Comparison of ENCODE assay signal across 20 mouse cellular contexts in genomic region chr9:61348616-61349015, GRCm38 (mm10). TPM values are rescaled to one million over a fixed set of nuclear protein-coding genes. Genes with fewer than 3 reads are reported as not detected.
A peak's percentile ranks its signal among the peaks of the same experiment; 100 is the strongest.
DNase-seq lines count a peak whose midpoint lies in the region; ATAC-seq and TF ChIP-seq lines count a peak whose summit lies in the region.
"Had no signal": no experiment of that assay in that cellular context is flagged by ENCODE, and none has a peak within 500 bp of the region (broad histone marks: within the 10 kb centered on the region; RNA-seq: fewer than 3 reads in every experiment).

No protein-coding gene starts in this region.

- no peak overlapping the region for H3K4me3 ChIP-seq in forebrain, embryonic 13.5 days
- no peak overlapping the region for H3K4me3 ChIP-seq in forebrain, embryonic 16.5 days (replicated peaks; ENCODE audit: low read length)
- no peak overlapping the region for H3K4me3 ChIP-seq in midbrain, postnatal 0 days (ENCODE audit: low read depth, low read length)
- no peak overlapping the region for H3K4me3 ChIP-seq in midbrain, embryonic 15.5 days
- no peak overlapping the region for H3K4me3 ChIP-seq in embryonic facial prominence, embryonic 10.5 days
- H3K4me3 ChIP-seq: embryonic facial prominence, embryonic 13.5 days; erythroblast, embryonic 14.5 days; heart, embryonic 12.5 days; heart, embryonic 15.5 days; hindbrain, embryonic 10.5 days had no signal

- no peak overlapping the region for H3K9ac ChIP-seq in forebrain, embryonic 13.5 days
- no peak overlapping the region for H3K9ac ChIP-seq in forebrain, embryonic 16.5 days (replicated peaks; ENCODE audit: low read depth, low read length)
- no peak overlapping the region for H3K9ac ChIP-seq in midbrain, postnatal 0 days (replicated peaks; ENCODE audit: low read length, poor library complexity, severe bottlenecking)
- H3K9ac ChIP-seq in midbrain, embryonic 15.5 days: no peak overlapping the region
- H3K9ac ChIP-seq: embryonic facial prominence, embryonic 13.5 days; heart, embryonic 12.5 days; heart, embryonic 15.5 days; hindbrain, embryonic 14.5 days had no signal

- 29% methylated on average over 6 of the region's 6 CpGs for WGBS in forebrain, embryonic 13.5 days
- WGBS in forebrain, embryonic 16.5 days: 17% methylated on average over 6 of the region's 6 CpGs
- WGBS in midbrain, postnatal 0 days: 56% methylated on average over 6 of the region's 6 CpGs
- WGBS in midbrain, embryonic 15.5 days: 62% methylated on average over 6 of the region's 6 CpGs
- WGBS in embryonic facial prominence, embryonic 10.5 days: 67% methylated on average over 6 of the region's 6 CpGs

- H3K36me3 ChIP-seq in forebrain, embryonic 13.5 days (ENCODE audit: poor library complexity, severe bottlenecking): no peaks in the 10 kb centered on the region
- H3K36me3 ChIP-seq in forebrain, embryonic 16.5 days (ENCODE audit: control insufficient read depth, insufficient read depth): no peaks in the 10 kb centered on the region
- H3K36me3 ChIP-seq in midbrain, postnatal 0 days (ENCODE audit: insufficient read depth, low read length): no peaks in the 10 kb centered on the region
- H3K36me3 ChIP-seq in midbrain, embryonic 15.5 days (replicated peaks): no peaks in the 10 kb centered on the region
- H3K36me3 ChIP-seq in embryonic facial prominence, embryonic 10.5 days (replicated peaks): no peaks in the 10 kb centered on the region
- H3K36me3 ChIP-seq: embryonic facial prominence, embryonic 13.5 days; G1E; heart, embryonic 12.5 days; heart, embryonic 15.5 days; hindbrain, embryonic 10.5 days had no signal

- ATAC-seq in forebrain, embryonic 13.5 days: no peak
- ATAC-seq in forebrain, embryonic 16.5 days: no peak
- no peak for ATAC-seq in midbrain, postnatal 0 days (ENCODE audit: low FRiP score)
- no peak for ATAC-seq in midbrain, embryonic 15.5 days (replicated peaks)
- ATAC-seq: intestine, postnatal 0 days; Patski had no signal

- H3K27me3 ChIP-seq in forebrain, embryonic 13.5 days: peaks cover 24% of the 10 kb centered on the region
- H3K27me3 ChIP-seq in forebrain, embryonic 16.5 days (replicated peaks; ENCODE audit: control insufficient read depth, insufficient read depth, low read length): no peaks in the 10 kb centered on the region
- 0 out of 2 replicates have a peak, but pooled peaks cover 3% of the 10 kb centered on the region for H3K27me3 ChIP-seq in midbrain, postnatal 0 days (ENCODE audit: insufficient read depth, low read length)
- H3K27me3 ChIP-seq in midbrain, embryonic 15.5 days (replicated peaks): peaks cover 4% of the 10 kb centered on the region; the same call in 1 of the 2 replicates
- H3K27me3 ChIP-seq in embryonic facial prominence, embryonic 10.5 days (replicated peaks; ENCODE audit: low read depth, poor library complexity, severe bottlenecking): peaks cover 75% of the 10 kb centered on the region
- H3K27me3 ChIP-seq: Patski had no signal

- H3K27ac ChIP-seq in forebrain, embryonic 13.5 days: peak overlapping the region; percentile 26; the same call in 1 of the 2 replicates
- H3K27ac ChIP-seq in forebrain, embryonic 16.5 days (ENCODE audit: low read length): no peak overlapping the region
- no peak overlapping the region for H3K27ac ChIP-seq in midbrain, postnatal 0 days (ENCODE audit: low read depth, low read length)
- H3K27ac ChIP-seq in midbrain, embryonic 15.5 days: no peak overlapping the region
- 0 out of 2 replicates have a peak overlapping the region, but pooled peaks have one; percentile 24 for H3K27ac ChIP-seq in embryonic facial prominence, embryonic 10.5 days (replicated peaks)
- H3K27ac ChIP-seq: embryonic facial prominence, embryonic 13.5 days; heart, embryonic 15.5 days; hindbrain, embryonic 10.5 days; hindbrain, embryonic 14.5 days had no signal

- H3K4me1 ChIP-seq in forebrain, embryonic 13.5 days: peaks cover 40% of the 10 kb centered on the region
- H3K4me1 ChIP-seq in forebrain, embryonic 16.5 days (replicated peaks; ENCODE audit: control insufficient read depth, insufficient read depth, low read length): peaks cover 15% of the 10 kb centered on the region
- H3K4me1 ChIP-seq in midbrain, postnatal 0 days (ENCODE audit: insufficient read depth, low read length): no peaks in the 10 kb centered on the region
- peaks cover 15% of the 10 kb centered on the region for H3K4me1 ChIP-seq in midbrain, embryonic 15.5 days
- H3K4me1 ChIP-seq in embryonic facial prominence, embryonic 10.5 days: peaks cover 67% of the 10 kb centered on the region

- no peak overlapping the region for H3K4me2 ChIP-seq in forebrain, embryonic 13.5 days
- no peak overlapping the region for H3K4me2 ChIP-seq in forebrain, embryonic 16.5 days (ENCODE audit: low read length)
- H3K4me2 ChIP-seq in midbrain, postnatal 0 days (ENCODE audit: low read depth, low read length, poor library complexity, severe bottlenecking): no peak overlapping the region
- H3K4me2 ChIP-seq in midbrain, embryonic 15.5 days: no peak overlapping the region
- H3K4me2 ChIP-seq: embryonic facial prominence, embryonic 13.5 days; heart, embryonic 12.5 days; heart, embryonic 15.5 days; hindbrain, embryonic 14.5 days had no signal

- H3K9me3 ChIP-seq in forebrain, embryonic 13.5 days (replicated peaks): no peaks in the 10 kb centered on the region
- no peaks in the 10 kb centered on the region for H3K9me3 ChIP-seq in forebrain, embryonic 16.5 days (ENCODE audit: control insufficient read depth, low read length)
- H3K9me3 ChIP-seq in midbrain, postnatal 0 days (ENCODE audit: low read length): no peaks in the 10 kb centered on the region
- H3K9me3 ChIP-seq in midbrain, embryonic 15.5 days: no peaks in the 10 kb centered on the region
- no peaks in the 10 kb centered on the region for H3K9me3 ChIP-seq in embryonic facial prominence, embryonic 10.5 days
- H3K9me3 ChIP-seq: embryonic facial prominence, embryonic 13.5 days; G1E; heart, embryonic 12.5 days; heart, embryonic 15.5 days; hindbrain, embryonic 10.5 days had no signal

- peak; percentile 38 for DNase-seq in midbrain, postnatal 0 days (ENCODE audit: low spot score)
- no peak for DNase-seq in embryonic facial prominence, embryonic 10.5 days (ENCODE audit: low spot score)
- no peak for DNase-seq in urinary bladder, adult 2 months (ENCODE audit: low spot score)
- DNase-seq: adrenal gland, postnatal 36 days; gastrocnemius, postnatal 25 days; heart, adult 18-20 months; heart, postnatal 10 days; heart, postnatal 36 days had no signal

- TF ChIP-seq CTCF in midbrain, postnatal 0 days (IDR thresholded peaks at IDR 0.05): no peak

RNA-seq across cellular contexts. Expression of gene Tle3, which starts 23.6 kb away (rescaled TPM):
- polyA plus RNA-seq in forebrain, embryonic 13.5 days (2015; fragmentation: Nextera tagmentation; extraction: Ambion mirVana): 36.6 and 39.2 TPM in 2 replicates
- polyA plus RNA-seq in forebrain, embryonic 16.5 days (2015; fragmentation: Nextera tagmentation; extraction: Ambion mirVana): 36.8 and 42.5 TPM in 2 replicates
- total RNA-seq in midbrain, postnatal 0 days (2014; rRNA removed): 82.2 and 94.9 TPM in 2 replicates
- polyA plus RNA-seq in midbrain, postnatal 0 days (2015; fragmentation: Nextera tagmentation; extraction: Ambion mirVana): 20.2 and 21.8 TPM in 2 replicates
- polyA plus RNA-seq in midbrain, embryonic 15.5 days (2015; fragmentation: Nextera tagmentation; extraction: Ambion mirVana): 34.9 and 39.1 TPM in 2 replicates
- polyA plus RNA-seq in embryonic facial prominence, embryonic 10.5 days (2016; fragmentation: Nextera tagmentation; extraction: Ambion mirVana): 50.3 and 51.9 TPM in 2 replicates
- 39.4 and 49.1 TPM in 2 replicates for polyA plus RNA-seq in urinary bladder, adult 2 months (2012; rRNA removed)

Comparison
In these comparisons a context has a peak if more than half of its experiments do, and no peak if none do; other contexts are left out.
1. H3K27ac ChIP-seq: peak in forebrain, embryonic 13.5 days (single experiment) and embryonic facial prominence, embryonic 10.5 days (single experiment); none in forebrain, embryonic 16.5 days (single experiment), midbrain, postnatal 0 days (single experiment) and midbrain, embryonic 15.5 days (single experiment).